Mouse (Mus musculus) CH12.LX (cell line): Measurements from ENCODE around the gene Slc7a14.

Experiments
- CHD1 ChIP-seq: IDR thresholded peaks from 2 replicates; pipeline ENCODE4 v1.6.1; 2012; ENCODE audit warnings: low read depth, low read length, improper control_type of control experiment, inconsistent platforms
- EP300 ChIP-seq: IDR thresholded peaks from 2 replicates; pipeline ENCODE4 v1.6.1; 2011; ENCODE audit warnings: low read length, improper control_type of control experiment
- ETS1 ChIP-seq: conservative IDR thresholded peaks from 2 replicates; pipeline ENCODE4 v1.6.1; 2012; ENCODE audit warnings: low read depth, mild to moderate bottlenecking, inconsistent platforms, low read length, improper control_type of control experiment, moderate library complexity
- HCFC1 ChIP-seq: IDR thresholded peaks from 2 replicates; pipeline ENCODE4 v1.6.1; 2012; ENCODE audit warnings: low read depth, mild to moderate bottlenecking, inconsistent platforms, low read length, improper control_type of control experiment
- MEF2A ChIP-seq: IDR thresholded peaks from 2 replicates; pipeline ENCODE4 v1.6.1; 2014; ENCODE audit warnings: low read depth, mild to moderate bottlenecking, inconsistent platforms, low read length, improper control_type of control experiment, borderline replicate concordance
- POLR2A ChIP-seq: IDR thresholded peaks from 2 replicates; pipeline ENCODE4 v1.6.1; 2011; ENCODE audit warnings: low read depth, mild to moderate bottlenecking, improper control_type of control experiment, low read length
- POLR2AphosphoS2 ChIP-seq: IDR thresholded peaks from 2 replicates; pipeline ENCODE4 v1.6.1; 2011; ENCODE audit warnings: low read depth, low read length, improper control_type of control experiment
- RAD21 ChIP-seq: IDR thresholded peaks from 2 replicates; pipeline ENCODE4 v1.6.1; 2011; ENCODE audit warnings: low read depth, mild to moderate bottlenecking, low read length, improper control_type of control experiment, moderate library complexity

DNA sequence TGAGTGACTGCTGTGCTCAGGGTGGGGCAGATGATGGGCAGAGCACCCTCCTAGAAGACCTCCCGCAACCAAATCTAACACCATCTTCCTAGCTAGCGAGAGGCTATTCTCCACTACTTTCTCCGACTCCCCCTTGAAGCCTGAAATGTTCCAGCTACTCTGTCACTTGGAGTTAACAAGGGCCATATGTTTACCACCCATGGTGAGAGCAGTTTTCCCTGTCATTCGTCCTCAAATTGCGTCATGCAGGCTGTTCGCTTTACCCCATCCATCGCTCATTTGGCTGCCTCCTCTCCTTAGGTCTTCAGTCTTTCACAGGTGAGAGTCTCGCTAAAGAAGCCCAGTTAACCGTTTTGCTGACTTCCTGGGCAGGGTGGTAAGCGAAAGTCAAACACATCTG, 118.8 kb downstream of the Slc7a14 start:
- TF ChIP-seq POLR2AphosphoS2 (no peak), POLR2A (no peak), HCFC1 (no peak), RAD21 (no peak), MEF2A (no peak), CHD1 (no peak), EP300 (no peak), ETS1 (no peak)
